Mouse (Mus musculus): ENCODE results near the gene Atg4c. TPM values are rescaled to one million over a fixed set of nuclear protein-coding genes. Genes with fewer than 3 reads are reported as not detected.

Gene Atg4c
- polyA plus RNA-seq (2016; fragmentation: Nextera tagmentation; extraction: Ambion mirVana): 10.9 and 11.7 TPM in 2 replicates

DNA sequence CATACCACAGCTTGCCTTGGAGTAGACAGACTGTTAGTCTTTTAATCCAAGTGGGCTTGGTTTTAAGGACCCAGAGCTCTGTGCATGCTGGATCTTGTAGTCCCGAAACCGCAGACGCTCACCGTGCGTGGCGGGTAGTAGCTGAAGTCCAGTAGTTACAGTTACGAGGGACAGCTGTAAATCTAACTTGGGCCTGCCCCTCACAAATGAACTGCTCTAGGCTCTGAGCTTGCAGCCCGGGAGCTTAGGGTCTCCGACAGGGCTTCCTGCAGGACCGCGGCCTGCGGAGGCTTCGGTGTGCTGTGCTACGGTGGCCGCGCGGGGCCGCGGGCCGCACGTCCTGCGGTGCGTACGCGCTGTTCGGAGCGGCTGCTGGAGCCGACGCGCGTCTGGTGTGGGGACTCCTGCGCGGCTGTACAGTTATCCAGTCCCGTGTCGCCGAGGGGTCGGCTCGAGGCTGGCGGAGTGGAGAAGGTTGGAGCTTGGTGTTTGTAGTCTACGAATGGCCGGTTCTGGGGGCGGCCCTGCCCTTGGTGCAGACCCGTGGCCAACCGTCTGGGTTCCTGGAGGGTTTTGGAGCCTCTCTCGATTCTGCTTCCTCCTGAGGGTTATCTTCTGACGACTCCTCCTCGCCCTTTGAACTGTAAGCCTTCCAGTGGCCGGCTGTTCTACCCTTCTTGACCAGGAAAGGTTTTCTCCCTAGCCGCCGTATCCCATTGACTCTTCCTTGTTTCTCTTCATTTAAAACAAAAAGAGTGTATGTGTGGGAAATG is at the start of gene Atg4c:
Gene Atg4c, plus strand, starts transcription at position 125 of the 773 bp plus-strand sequence.
- H3K27me3 ChIP-seq (ENCODE audit: insufficient read depth, poor library complexity, severe bottlenecking): no peaks in the 10 kb centered on the region
- peak; percentile 94 for DNase-seq (ENCODE audit: low spot score)
- WGBS: 0% methylated on average over 50 of the region's 50 CpGs
- peak within 1 kb of the TSS; percentile 99 for H3K27ac ChIP-seq
- no peaks in the 10 kb centered on the region for H3K36me3 ChIP-seq
- H3K9me3 ChIP-seq: no peaks in the 10 kb centered on the region
- peaks cover 7% of the 10 kb centered on the region; the same call in 1 of the 2 replicates for H3K4me1 ChIP-seq
- peak within 1 kb of the TSS; percentile 81 for H3K4me3 ChIP-seq

DNA sequence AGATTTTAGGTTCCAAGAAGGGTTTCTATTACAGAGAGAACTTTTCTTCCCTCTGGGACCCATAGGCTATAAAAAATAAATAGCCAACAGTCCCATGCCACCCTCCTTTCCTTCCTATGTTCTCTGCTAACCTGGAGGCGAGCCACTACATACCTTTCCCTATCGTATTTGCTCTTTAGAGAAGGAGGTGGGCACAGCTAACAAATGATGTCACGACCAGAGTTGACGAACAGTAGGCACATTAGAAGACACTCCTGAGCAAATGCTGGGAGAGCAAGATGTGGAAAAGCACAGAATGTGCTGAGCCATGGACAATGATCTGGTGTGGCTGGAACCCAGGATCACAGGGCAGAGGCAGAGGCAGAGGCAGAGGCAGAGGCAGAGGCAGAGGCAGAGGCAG is 42.3 kb upstream of the Atg4c start:
- no peaks in the 10 kb centered on the region for H3K36me3 ChIP-seq
- DNase-seq (ENCODE audit: low spot score): no peak
- H3K27ac ChIP-seq: no peak overlapping the region
- no peaks in the 10 kb centered on the region for H3K4me1 ChIP-seq
- no peaks in the 10 kb centered on the region for H3K9me3 ChIP-seq
- 89% methylated on average over 4 of the region's 4 CpGs for WGBS
- no peak overlapping the region for H3K4me3 ChIP-seq
- no peaks in the 10 kb centered on the region for H3K27me3 ChIP-seq (ENCODE audit: insufficient read depth, poor library complexity, severe bottlenecking)

DNA sequence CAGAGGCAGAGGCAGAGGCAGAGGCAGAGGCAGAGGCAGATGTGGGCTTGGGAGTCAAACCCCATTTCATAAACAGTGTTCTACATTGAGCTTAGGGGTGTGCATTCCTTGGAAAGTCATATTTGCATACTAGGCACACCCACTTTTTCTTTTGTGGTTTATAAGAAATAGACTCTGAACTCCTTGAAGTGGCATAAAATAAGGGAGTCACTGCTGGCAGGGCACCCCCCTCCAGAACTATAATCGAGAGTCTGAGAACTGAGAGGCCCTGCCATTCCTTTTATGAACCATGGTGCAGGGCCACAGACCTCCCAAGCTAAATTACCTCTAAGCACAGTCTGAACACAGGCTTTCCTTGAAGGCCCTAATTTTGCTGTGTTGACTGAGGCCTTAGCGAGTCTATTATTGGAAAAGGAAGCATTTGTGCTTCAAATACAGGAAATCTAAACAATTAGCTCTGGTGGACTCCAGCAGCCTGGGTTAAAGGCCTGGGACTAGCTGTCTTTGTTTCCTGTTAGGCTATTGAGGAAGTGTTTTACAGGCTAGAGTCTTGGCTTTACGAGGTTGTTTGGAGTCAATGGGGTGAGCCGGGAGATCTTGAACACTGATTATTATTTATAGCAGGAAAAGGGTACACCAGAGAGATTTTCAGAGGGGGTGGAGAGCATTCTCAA is 41.7 kb upstream of the Atg4c start:
- H3K27ac ChIP-seq: no peak overlapping the region
- H3K4me3 ChIP-seq: no peak overlapping the region
- H3K36me3 ChIP-seq: no peaks in the 10 kb centered on the region
- WGBS: 61% methylated on average over 4 of the region's 4 CpGs
- no peaks in the 10 kb centered on the region for H3K4me1 ChIP-seq
- no peak for DNase-seq (ENCODE audit: low spot score)
- H3K27me3 ChIP-seq (ENCODE audit: insufficient read depth, poor library complexity, severe bottlenecking): no peaks in the 10 kb centered on the region
- no peaks in the 10 kb centered on the region for H3K9me3 ChIP-seq

DNA sequence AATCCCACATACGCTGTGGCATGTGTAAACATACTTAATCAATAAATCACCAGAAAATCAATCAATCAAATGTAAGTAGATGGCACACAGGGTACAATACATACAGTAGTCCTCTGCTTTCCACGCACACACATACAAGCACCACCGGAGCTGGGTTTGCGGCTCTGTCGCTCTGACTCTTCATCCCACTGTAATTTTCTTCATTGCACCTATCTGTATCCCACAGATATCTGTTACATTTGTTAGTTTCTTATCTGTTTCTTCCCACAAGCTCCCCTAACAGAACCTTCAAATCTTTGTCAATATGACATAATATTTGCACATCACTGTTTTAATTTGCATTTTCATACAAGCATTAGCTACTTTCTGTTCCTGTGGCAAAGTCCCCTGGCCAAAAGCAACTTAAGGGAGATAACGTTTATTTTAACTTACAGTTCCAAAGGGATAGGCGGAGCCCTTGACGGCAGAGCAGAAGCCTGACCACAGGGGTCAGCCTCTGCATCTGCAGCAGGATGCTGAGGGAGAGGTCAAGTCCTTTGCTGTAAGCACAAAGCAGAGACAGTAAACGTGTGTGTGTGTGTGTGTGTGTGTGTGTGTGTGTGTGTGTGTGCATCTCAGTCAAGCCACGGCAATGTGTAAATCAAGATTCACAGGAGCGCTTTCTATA is 37.0 kb upstream of the Atg4c start:
- no peak overlapping the region for H3K27ac ChIP-seq
- no peak overlapping the region for H3K4me3 ChIP-seq
- no peaks in the 10 kb centered on the region for H3K4me1 ChIP-seq
- no peaks in the 10 kb centered on the region for H3K36me3 ChIP-seq
- H3K9me3 ChIP-seq: no peaks in the 10 kb centered on the region
- H3K27me3 ChIP-seq (ENCODE audit: insufficient read depth, poor library complexity, severe bottlenecking): no peaks in the 10 kb centered on the region
- 53% methylated on average over 11 of the region's 11 CpGs for WGBS
- DNase-seq (ENCODE audit: low spot score): no peak

DNA sequence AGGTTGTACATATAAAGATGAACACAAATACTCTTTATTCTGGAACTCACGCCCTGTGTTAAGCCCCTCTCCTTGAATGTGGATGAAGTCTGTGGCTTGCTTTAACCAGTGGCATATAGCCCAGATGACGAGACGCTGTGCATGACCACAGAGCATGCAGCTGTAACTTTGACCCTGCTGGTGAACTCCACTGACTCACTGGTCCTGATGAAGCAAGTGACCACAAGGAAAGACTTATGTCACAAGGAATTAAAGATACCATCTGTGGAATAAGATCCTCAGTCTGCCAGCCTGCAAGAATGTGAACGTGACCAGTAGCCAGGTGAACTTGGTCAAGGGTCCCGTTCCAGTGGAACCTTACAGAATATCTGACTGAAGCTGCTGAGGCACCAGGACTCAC is 35.2 kb upstream of the Atg4c start:
- H3K9me3 ChIP-seq: no peaks in the 10 kb centered on the region
- no peaks in the 10 kb centered on the region for H3K27me3 ChIP-seq (ENCODE audit: insufficient read depth, poor library complexity, severe bottlenecking)
- H3K27ac ChIP-seq: no peak overlapping the region
- no peak for DNase-seq (ENCODE audit: low spot score)
- H3K36me3 ChIP-seq: no peaks in the 10 kb centered on the region
- H3K4me3 ChIP-seq: no peak overlapping the region
- 84% methylated on average over 5 of the region's 5 CpGs for WGBS
- no peaks in the 10 kb centered on the region for H3K4me1 ChIP-seq

DNA sequence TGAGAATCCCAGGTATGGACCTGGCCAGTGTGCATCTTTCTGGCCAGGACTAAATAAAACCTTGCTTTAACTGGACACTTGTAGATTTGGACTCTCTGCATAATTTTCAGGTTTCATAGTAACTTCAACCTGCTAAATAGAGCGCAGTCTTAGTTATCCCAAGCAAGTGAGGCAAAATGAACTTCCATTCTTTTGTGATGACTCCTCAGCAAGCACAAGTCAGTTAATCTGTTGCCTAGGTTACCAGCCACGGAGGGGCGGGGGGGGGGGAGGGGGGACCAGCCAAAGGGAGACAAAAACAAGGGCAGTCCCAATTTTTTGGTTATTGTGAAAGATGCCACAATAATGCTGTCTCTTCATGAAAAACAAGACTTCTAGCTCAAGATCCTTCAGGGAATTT is 33.3 kb upstream of the Atg4c start:
- no peaks in the 10 kb centered on the region for H3K27me3 ChIP-seq (ENCODE audit: insufficient read depth, poor library complexity, severe bottlenecking)
- H3K27ac ChIP-seq: no peak overlapping the region
- H3K4me3 ChIP-seq: no peak overlapping the region
- H3K4me1 ChIP-seq: no peaks in the 10 kb centered on the region
- no peaks in the 10 kb centered on the region for H3K36me3 ChIP-seq
- DNase-seq (ENCODE audit: low spot score): no peak
- WGBS: 26% methylated on average over 3 of the region's 3 CpGs
- H3K9me3 ChIP-seq: no peaks in the 10 kb centered on the region

DNA sequence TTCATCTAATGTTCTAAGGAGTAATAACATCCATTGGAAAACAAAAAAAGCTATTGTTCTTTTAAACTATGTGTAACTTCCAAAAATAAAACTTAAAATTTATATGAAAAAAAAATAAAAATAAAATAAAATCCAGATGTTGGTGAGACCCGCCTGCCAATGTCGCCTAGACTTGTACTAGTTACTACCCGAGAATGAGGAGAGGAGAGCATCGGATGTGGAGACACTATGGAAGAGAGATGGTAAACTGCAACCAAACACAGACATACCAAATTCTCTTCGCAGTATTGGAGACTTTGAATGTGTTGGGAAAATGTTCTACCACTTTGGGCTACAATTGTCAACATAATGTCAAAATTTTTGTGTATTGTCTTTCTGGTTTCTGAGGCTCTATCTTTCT is 32.8 kb upstream of the Atg4c start:
- Histone ChIP-seq H3K4me3 (no peak overlapping the region), H3K27me3 (ENCODE audit: insufficient read depth, poor library complexity, severe bottlenecking) (no peaks in the 10 kb centered on the region), H3K36me3 (no peaks in the 10 kb centered on the region), H3K27ac (no peak overlapping the region), H3K4me1 (no peaks in the 10 kb centered on the region), H3K9me3 (no peaks in the 10 kb centered on the region)
- no peak for DNase-seq (ENCODE audit: low spot score)
- 70% methylated on average over 5 of the region's 5 CpGs for WGBS

DNA sequence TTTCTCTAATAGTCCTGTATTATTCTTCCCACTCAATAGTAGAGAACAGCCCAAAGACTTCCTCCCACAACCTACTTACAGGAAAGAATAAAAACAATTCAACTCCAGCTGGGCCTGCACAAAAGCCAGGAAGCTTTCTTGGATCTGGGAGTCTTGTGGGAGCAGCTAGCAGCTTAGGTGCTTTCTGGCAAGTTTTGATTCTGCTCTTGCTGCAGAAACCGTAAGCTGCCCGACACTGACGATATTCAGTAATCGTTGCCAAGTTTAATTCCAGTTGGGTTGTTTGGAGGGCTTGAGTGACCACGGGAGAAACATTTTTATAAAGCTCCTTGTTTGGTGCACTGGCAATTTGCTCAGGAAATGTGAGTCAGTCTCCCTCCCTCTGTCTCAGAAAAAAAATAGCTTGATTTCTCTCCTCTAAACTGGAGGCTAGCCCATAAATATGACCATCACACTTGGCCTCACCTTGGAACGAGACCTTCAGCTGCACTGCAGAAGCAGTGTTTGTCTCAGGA is 32.2 kb upstream of the Atg4c start:
- no peak for DNase-seq (ENCODE audit: low spot score)
- H3K4me1 ChIP-seq: no peaks in the 10 kb centered on the region
- no peak overlapping the region for H3K27ac ChIP-seq
- no peaks in the 10 kb centered on the region for H3K36me3 ChIP-seq
- H3K4me3 ChIP-seq: no peak overlapping the region
- 27% methylated on average over 6 of the region's 6 CpGs for WGBS
- H3K9me3 ChIP-seq: no peaks in the 10 kb centered on the region
- no peaks in the 10 kb centered on the region for H3K27me3 ChIP-seq (ENCODE audit: insufficient read depth, poor library complexity, severe bottlenecking)

DNA sequence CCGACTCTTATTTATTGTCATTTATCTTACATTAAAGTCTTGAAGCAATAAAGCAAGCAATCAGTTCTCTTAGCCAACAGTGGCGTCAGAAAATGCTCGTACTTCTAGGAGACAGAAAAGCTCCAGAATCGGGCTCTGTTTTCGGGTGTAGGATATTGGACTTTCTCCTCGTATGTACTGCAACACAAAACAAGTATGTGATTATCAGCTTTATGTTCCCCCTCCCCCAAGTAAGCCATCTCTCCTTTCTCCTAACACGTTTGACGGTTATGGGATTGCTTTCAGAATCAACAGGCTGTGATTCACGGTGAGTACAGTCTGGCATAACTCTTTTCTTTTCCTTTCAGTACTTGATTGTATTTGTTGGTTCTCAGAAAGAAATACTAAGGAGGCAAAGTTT is 30.7 kb upstream of the Atg4c start:
- no peak for DNase-seq (ENCODE audit: low spot score)
- no peaks in the 10 kb centered on the region for H3K9me3 ChIP-seq
- H3K27ac ChIP-seq: no peak overlapping the region
- 61% methylated on average over 9 of the region's 9 CpGs for WGBS
- H3K27me3 ChIP-seq (ENCODE audit: insufficient read depth, poor library complexity, severe bottlenecking): no peaks in the 10 kb centered on the region
- H3K4me3 ChIP-seq: no peak overlapping the region
- H3K36me3 ChIP-seq: no peaks in the 10 kb centered on the region
- H3K4me1 ChIP-seq: no peaks in the 10 kb centered on the region

DNA sequence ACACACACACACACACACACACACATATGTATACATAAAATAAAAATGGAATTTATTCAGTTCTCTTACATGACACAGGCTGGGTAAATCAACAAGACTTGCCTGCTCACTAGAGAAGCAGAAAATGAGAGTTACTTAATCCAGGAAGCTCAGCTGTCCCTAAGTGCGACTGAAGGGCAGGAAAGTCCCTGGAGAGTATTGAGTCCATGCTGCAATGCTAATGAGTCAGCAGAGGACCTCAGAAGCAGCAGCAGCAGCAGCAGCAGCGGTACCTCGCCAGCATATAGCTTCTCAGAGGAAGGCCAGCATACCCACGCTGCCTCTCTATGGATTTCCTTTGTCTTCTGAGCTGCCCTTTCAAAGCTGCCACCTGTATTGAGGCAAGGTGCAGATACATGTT is 30.2 kb upstream of the Atg4c start:
- H3K27me3 ChIP-seq (ENCODE audit: insufficient read depth, poor library complexity, severe bottlenecking): no peaks in the 10 kb centered on the region
- DNase-seq (ENCODE audit: low spot score): no peak
- 15% methylated on average over 4 of the region's 4 CpGs for WGBS
- no peaks in the 10 kb centered on the region for H3K9me3 ChIP-seq
- no peak overlapping the region for H3K27ac ChIP-seq
- H3K36me3 ChIP-seq: no peaks in the 10 kb centered on the region
- H3K4me3 ChIP-seq: no peak overlapping the region
- H3K4me1 ChIP-seq: no peaks in the 10 kb centered on the region

DNA sequence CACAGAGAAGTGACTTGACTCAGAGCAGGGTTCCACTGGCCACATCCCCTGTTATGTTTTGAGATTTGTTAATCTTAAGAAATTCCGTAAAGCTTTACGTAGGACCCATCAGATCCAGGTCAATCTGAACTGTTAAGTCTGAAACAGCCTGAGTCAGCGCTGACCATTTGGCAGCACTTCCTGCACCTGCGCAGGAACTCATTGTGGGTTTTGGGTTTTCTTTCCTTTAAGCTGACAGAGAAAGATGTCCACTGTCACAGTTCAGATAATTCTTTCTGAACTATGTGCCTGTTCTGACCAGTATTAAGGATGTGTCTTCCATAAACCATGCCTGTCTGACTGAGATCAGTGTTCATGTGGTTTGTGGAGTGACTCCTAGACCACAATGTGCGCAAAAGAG is 24.9 kb upstream of the Atg4c start:
- DNase-seq (ENCODE audit: low spot score): no peak
- H3K4me3 ChIP-seq: no peak overlapping the region
- no peaks in the 10 kb centered on the region for H3K36me3 ChIP-seq
- no peak overlapping the region for H3K27ac ChIP-seq
- no peaks in the 10 kb centered on the region for H3K4me1 ChIP-seq
- 85% methylated on average over 5 of the region's 5 CpGs for WGBS
- no peaks in the 10 kb centered on the region for H3K9me3 ChIP-seq
- no peaks in the 10 kb centered on the region for H3K27me3 ChIP-seq (ENCODE audit: insufficient read depth, poor library complexity, severe bottlenecking)

DNA sequence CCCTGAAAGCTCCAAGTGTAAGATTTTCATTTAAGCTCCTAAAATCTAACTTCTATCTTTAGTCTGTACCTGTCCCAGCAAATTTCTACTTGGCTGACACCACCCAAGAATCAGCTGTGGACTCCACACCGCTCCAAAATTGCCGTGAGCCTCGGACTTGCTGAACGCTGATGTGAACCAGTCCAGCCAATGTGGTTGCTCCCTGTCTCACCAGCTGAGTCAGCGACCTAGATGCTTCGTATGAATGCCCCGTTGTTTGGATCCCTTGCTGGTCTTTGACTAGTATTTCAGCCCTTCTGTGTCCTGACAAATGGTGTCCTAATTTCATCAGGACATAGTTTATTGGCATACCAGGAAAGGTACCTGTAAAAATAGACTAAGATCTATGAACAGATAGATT is 19.5 kb upstream of the Atg4c start:
- DNase-seq (ENCODE audit: low spot score): no peak
- 86% methylated on average over 7 of the region's 7 CpGs for WGBS
- H3K36me3 ChIP-seq: no peaks in the 10 kb centered on the region
- H3K4me3 ChIP-seq: no peak overlapping the region
- no peak overlapping the region for H3K27ac ChIP-seq
- H3K4me1 ChIP-seq: no peaks in the 10 kb centered on the region
- H3K9me3 ChIP-seq: no peaks in the 10 kb centered on the region
- no peaks in the 10 kb centered on the region for H3K27me3 ChIP-seq (ENCODE audit: insufficient read depth, poor library complexity, severe bottlenecking)

DNA sequence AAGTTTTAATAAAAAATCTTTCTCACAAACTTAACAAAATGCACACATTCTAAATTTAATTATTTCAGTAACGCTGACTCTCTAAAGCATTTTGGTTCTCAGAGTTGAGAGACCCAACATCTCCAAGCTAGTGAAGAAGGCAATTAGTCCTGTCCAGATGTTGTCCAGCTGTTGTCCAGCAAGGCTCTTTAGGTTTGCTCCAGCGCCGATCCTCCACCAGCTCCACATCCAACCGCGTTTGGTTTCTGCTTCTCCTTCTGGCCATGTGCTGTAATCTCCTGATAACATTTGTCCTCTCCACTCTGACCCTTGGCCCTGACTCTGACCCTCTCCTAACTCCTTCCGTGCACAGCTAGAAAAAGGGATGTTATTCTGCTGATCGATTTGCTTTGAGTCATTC is 16.9 kb upstream of the Atg4c start:
- Histone ChIP-seq H3K9me3 (no peaks in the 10 kb centered on the region), H3K27me3 (ENCODE audit: insufficient read depth, poor library complexity, severe bottlenecking) (no peaks in the 10 kb centered on the region), H3K4me3 (no peak overlapping the region), H3K27ac (no peak overlapping the region), H3K36me3 (no peaks in the 10 kb centered on the region), H3K4me1 (peaks cover 5% of the 10 kb centered on the region; the same call in 1 of the 2 replicates)
- no peak for DNase-seq (ENCODE audit: low spot score)
- 64% methylated on average over 7 of the region's 7 CpGs for WGBS
